Mouse (Mus musculus) embryonic facial prominence, embryonic 15.5 days (tissue): ENCODE measurements around the gene Mrgprh. TPM values are rescaled to one million over a fixed set of nuclear protein-coding genes. Genes with fewer than 3 reads are reported as not detected.
"Not testable (repeated sequence)": the region's sequence is repeated elsewhere in the genome, so short reads cannot be mapped to it uniquely, and the experiment has no call there.

Experiments used
- ATAC-seq: fragments of 200-750 bp; cut with Nextera tagmentation; 2 replicates; pipeline ENCODE4 v1.8.0; 2017; ENCODE audit warnings: low read depth, moderate TSS enrichment; ENCODE audit not compliant: insufficient number of reproducible peaks, low FRiP score, low TSS enrichment
- H3K27ac ChIP-seq: fragments of 300-500 bp; sonication (generic); replicated peaks from 2 replicates; pipeline ENCODE4 v1.5.1; 2015; ENCODE audit warnings: mild to moderate bottlenecking, inconsistent platforms
- H3K27me3 ChIP-seq: fragments of 300-500 bp; sonication (generic); 2 replicates; pipeline ENCODE4 v1.6.1; 2015; ENCODE audit warnings: inconsistent platforms
- H3K36me3 ChIP-seq: fragments of 300-500 bp; sonication (generic); 2 replicates; pipeline ENCODE4 v1.6.1; 2015; ENCODE audit warnings: mild to moderate bottlenecking, inconsistent platforms
- H3K4me1 ChIP-seq: fragments of 300-500 bp; sonication (generic); 2 replicates; pipeline ENCODE4 v1.6.1; 2015; ENCODE audit warnings: inconsistent platforms
- H3K4me2 ChIP-seq: fragments of 300-500 bp; sonication (generic); replicated peaks from 2 replicates; pipeline ENCODE4 v1.6.1; 2015; ENCODE audit warnings: mild to moderate bottlenecking, inconsistent platforms
- H3K4me3 ChIP-seq: fragments of 300-500 bp; sonication (generic); replicated peaks from 2 replicates; pipeline ENCODE4 v1.5.1; 2015; ENCODE audit warnings: mild to moderate bottlenecking, inconsistent platforms
- H3K9ac ChIP-seq: fragments of 300-500 bp; sonication (generic); 2 replicates; pipeline ENCODE4 v1.6.1; 2015; ENCODE audit warnings: inconsistent platforms
- H3K9me3 ChIP-seq: fragments of 300-500 bp; sonication (generic); replicated peaks from 2 replicates; pipeline ENCODE4 v1.6.1; 2016; ENCODE audit warnings: inconsistent platforms
- WGBS: fragments of 180-500 bp; shearing (Covaris S2); methylation state at CpG from one replicate; pipeline ENCODE4 v1.1.7; 2015; 5-methylcytosine and 5-hydroxymethylcytosine counted together
- polyA plus RNA-seq: library from polyadenylated mRNA; unstranded; fragments of >200 nt; fragmentation: Nextera tagmentation; extraction: Ambion mirVana; gene quantifications from 2 replicates; pipeline ENCODE4 v1.2.1, GENCODE M21; 2015

Mrgprh gene
- polyA plus RNA-seq, 1 experiment from 2014 or later = 0.27 TPM

- Histone ChIP-seq H3K9me3 (no peaks in the 10 kb centered on the region), H3K4me2 (no peak overlapping the region), H3K27me3 (no peaks in the 10 kb centered on the region; the same call in 1 of the 2 replicates), H3K4me1 (peaks cover 29% of the 10 kb centered on the region), H3K36me3 (no peaks in the 10 kb centered on the region), H3K9ac (no peak overlapping the region), H3K27ac (peak overlapping the region; percentile 48; the same call in 1 of the 2 replicates), H3K4me3 (no peak overlapping the region)
- no peak; the same call in 1 of the 2 replicates for ATAC-seq
- 2% methylated on average over 4 of the region's 4 CpGs for WGBS
Observed at GRCm38 (mm10) chr17:12868640-12869039, 7.2 kb upstream of the Mrgprh start.

GRCm38 (mm10) chr17:12872275-12873028 lies 3.4 kb upstream of the Mrgprh start:
- Histone ChIP-seq H3K9me3 (no peaks in the 10 kb centered on the region), H3K27me3 (no peaks in the 10 kb centered on the region; the same call in 1 of the 2 replicates), H3K27ac (no peak overlapping the region), H3K4me2 (no peak overlapping the region; the same call in 1 of the 2 replicates), H3K4me1 (peaks cover 32% of the 10 kb centered on the region), H3K9ac (no peak overlapping the region), H3K4me3 (no peak overlapping the region), H3K36me3 (no peaks in the 10 kb centered on the region)
- ATAC-seq = no peak
- WGBS = 44% methylated on average over 16 of the region's 16 CpGs

- H3K27me3 ChIP-seq = no peaks in the 10 kb centered on the region
- H3K4me2 ChIP-seq = peak overlapping the region; percentile 36
- H3K27ac ChIP-seq = no peak overlapping the region
- H3K36me3 ChIP-seq = no peaks in the 10 kb centered on the region
- H3K4me3 ChIP-seq = 0 out of 2 replicates have a peak overlapping the region, but pooled peaks have one; percentile 3
- 1% methylated on average over 14 of the region's 14 CpGs for WGBS
- H3K4me1 ChIP-seq = peaks cover 11% of the 10 kb centered on the region; the same call in 1 of the 2 replicates
- 0 out of 2 replicates have a peak, but pooled peaks have one; percentile 44 for ATAC-seq
- no peaks in the 10 kb centered on the region for H3K9me3 ChIP-seq
- no peak overlapping the region for H3K9ac ChIP-seq
Observed at GRCm38 (mm10) chr17:12880178-12880577, 4.3 kb downstream of the Mrgprh start.

- Histone ChIP-seq H3K4me1 (0 out of 2 replicates have a peak, but pooled peaks cover 8% of the 10 kb centered on the region), H3K27ac (no peak overlapping the region), H3K36me3 (no peaks in the 10 kb centered on the region), H3K27me3 (no peaks in the 10 kb centered on the region), H3K4me2 (no peak overlapping the region), H3K4me3 (no peak overlapping the region), H3K9ac (no peak overlapping the region), H3K9me3 (no peaks in the 10 kb centered on the region)
- WGBS = 82% methylated on average over 1 of the region's 1 CpGs
- ATAC-seq = no peak
Observed at GRCm38 (mm10) chr17:12881216-12881615, 5.4 kb downstream of the Mrgprh start.

GRCm38 (mm10) chr17:12886620-12887019 lies 10.8 kb downstream of the Mrgprh start:
- H3K27me3 ChIP-seq = no peaks in the 10 kb centered on the region
- H3K4me3 ChIP-seq = no peak overlapping the region
- H3K27ac ChIP-seq = no peak overlapping the region
- no peak overlapping the region for H3K9ac ChIP-seq
- H3K36me3 ChIP-seq = 0 out of 2 replicates have a peak, but pooled peaks cover 2% of the 10 kb centered on the region
- no peak overlapping the region for H3K4me2 ChIP-seq
- no peak for ATAC-seq
- WGBS = 36% methylated on average over 6 of the region's 6 CpGs
- peaks cover 10% of the 10 kb centered on the region for H3K4me1 ChIP-seq
- no peaks in the 10 kb centered on the region for H3K9me3 ChIP-seq

- Histone ChIP-seq H3K36me3 (0 out of 2 replicates have a peak, but pooled peaks cover 2% of the 10 kb centered on the region), H3K27me3 (no peaks in the 10 kb centered on the region), H3K9me3 (no peaks in the 10 kb centered on the region), H3K4me3 (no peak overlapping the region), H3K4me1 (peaks cover 10% of the 10 kb centered on the region), H3K4me2 (no peak overlapping the region), H3K27ac (no peak overlapping the region), H3K9ac (no peak overlapping the region)
- 66% methylated on average over 15 of the region's 15 CpGs for WGBS
- no peak for ATAC-seq
Observed at GRCm38 (mm10) chr17:12887021-12887775, 11.4 kb downstream of the Mrgprh start.

GRCm38 (mm10) chr17:12891054-12891453 lies 15.2 kb downstream of the Mrgprh start:
- no peak overlapping the region for H3K27ac ChIP-seq
- 0 out of 2 replicates have a peak, but pooled peaks cover 2% of the 10 kb centered on the region for H3K36me3 ChIP-seq
- no peak for ATAC-seq
- no peak overlapping the region for H3K4me3 ChIP-seq
- H3K9me3 ChIP-seq = no peaks in the 10 kb centered on the region
- H3K4me1 ChIP-seq = peaks cover 10% of the 10 kb centered on the region
- no peak overlapping the region for H3K4me2 ChIP-seq
- WGBS = 78% methylated on average over 4 of the region's 4 CpGs
- no peaks in the 10 kb centered on the region for H3K27me3 ChIP-seq
- H3K9ac ChIP-seq = no peak overlapping the region

- H3K4me1 ChIP-seq = peaks cover 4% of the 10 kb centered on the region
- 0 out of 2 replicates have a peak, but pooled peaks cover 2% of the 10 kb centered on the region for H3K36me3 ChIP-seq
- H3K27ac ChIP-seq = no peak overlapping the region
- WGBS = 93% methylated on average over 9 of the region's 9 CpGs
- no peak overlapping the region for H3K4me2 ChIP-seq
- no peak for ATAC-seq
- no peaks in the 10 kb centered on the region for H3K27me3 ChIP-seq
- no peaks in the 10 kb centered on the region for H3K9me3 ChIP-seq
- no peak overlapping the region for H3K4me3 ChIP-seq
- H3K9ac ChIP-seq = no peak overlapping the region
Observed at GRCm38 (mm10) chr17:12892033-12892432, 16.2 kb downstream of the Mrgprh start.

- H3K9me3 ChIP-seq = no peaks in the 10 kb centered on the region
- no peak overlapping the region for H3K27ac ChIP-seq
- no peak for ATAC-seq
Observed at GRCm38 (mm10) chr17:12897674-12898073, 21.8 kb downstream of the Mrgprh start.

GRCm38 (mm10) chr17:12898607-12899006 lies 22.8 kb downstream of the Mrgprh start:
- not testable (repeated sequence) for H3K9ac ChIP-seq, H3K27ac ChIP-seq, H3K4me1 ChIP-seq, H3K4me3 ChIP-seq, H3K36me3 ChIP-seq, H3K9me3 ChIP-seq, H3K4me2 ChIP-seq, H3K27me3 ChIP-seq, ATAC-seq
- 24% methylated on average over 2 of the region's 2 CpGs for WGBS

More at GRCm38 (mm10) chr17:12897674-12898073, 21.8 kb downstream of the Mrgprh start:
- peaks cover 5% of the 10 kb centered on the region; the same call in 1 of the 2 replicates for H3K36me3 ChIP-seq
- H3K4me1 ChIP-seq = no peaks in the 10 kb centered on the region
- 86% methylated on average over 5 of the region's 5 CpGs for WGBS
- H3K27me3 ChIP-seq = no peaks in the 10 kb centered on the region
- no peak overlapping the region for H3K4me2 ChIP-seq
- no peak overlapping the region for H3K4me3 ChIP-seq
- no peak overlapping the region for H3K9ac ChIP-seq

GRCm38 (mm10) chr17:12902291-12902690 lies 26.5 kb downstream of the Mrgprh start:
- no peak for ATAC-seq
- Histone ChIP-seq H3K4me3 (no peak overlapping the region), H3K27me3 (no peaks in the 10 kb centered on the region), H3K4me2 (no peak overlapping the region), H3K9me3 (no peaks in the 10 kb centered on the region), H3K4me1 (peaks cover 7% of the 10 kb centered on the region; the same call in 1 of the 2 replicates), H3K9ac (no peak overlapping the region), H3K36me3 (peaks cover 16% of the 10 kb centered on the region), H3K27ac (no peak overlapping the region)
- 91% methylated on average over 6 of the region's 6 CpGs for WGBS
